Mouse (Mus musculus) right cerebral cortex, adult 18-20 months (tissue): ENCODE data around the gene Scgb2b21.
"Not testable (repeated sequence)": the region's sequence is repeated elsewhere in the genome, so short reads cannot be mapped to it uniquely, and the experiment has no call there.

Source experiments
- DNase-seq: peaks from one replicate; pipeline ENCODE4 v3.0.0; 2022; ENCODE audit warnings: mixed read lengths

Gene Scgb2b21

DNA sequence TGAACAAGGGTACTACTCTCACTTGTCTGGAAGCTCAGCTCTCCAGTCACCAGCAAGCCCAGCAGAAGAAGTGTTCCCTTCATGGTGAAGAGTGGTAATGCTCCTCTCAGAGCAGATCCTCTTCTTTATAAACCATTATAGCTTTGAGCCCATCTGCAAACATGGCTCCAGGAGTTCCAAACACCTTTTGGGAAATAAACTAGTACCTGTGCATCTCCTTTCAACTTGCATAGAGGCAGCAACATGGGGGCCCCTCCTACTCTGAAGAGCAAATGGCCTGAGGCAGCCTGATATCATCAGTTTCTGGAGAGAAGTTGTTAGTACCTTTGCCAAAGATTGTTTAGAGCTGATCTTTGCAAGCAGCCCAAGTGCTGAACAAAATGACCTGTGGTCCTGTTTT lies at the start of gene Scgb2b21:
Gene Scgb2b21 (minus strand): TSS at position 101 of the 400 bp plus-strand sequence.
- DNase-seq, result no peak

DNA sequence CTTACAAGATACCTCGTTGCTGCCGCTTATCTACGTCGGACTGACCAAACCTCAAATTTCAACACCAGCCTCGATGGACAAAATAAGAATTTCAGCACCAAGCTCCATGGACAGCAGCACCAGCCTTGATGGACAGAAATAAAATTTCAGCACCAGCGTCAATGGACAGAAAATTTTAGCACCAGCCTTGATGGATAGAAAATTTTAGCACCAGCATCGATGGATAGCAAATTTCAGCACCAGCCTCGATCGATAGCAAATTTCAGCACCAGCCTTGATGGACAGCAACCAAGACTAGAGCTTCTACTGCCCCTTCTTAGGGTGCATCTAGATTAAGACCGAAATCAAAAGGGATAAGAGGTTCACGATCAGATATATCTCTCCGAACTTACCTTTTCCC lies 23.2 kb upstream of the Scgb2b21 start:
- not testable (repeated sequence) for DNase-seq
